Mouse (Mus musculus) limb, embryonic 13.5 days (tissue): ENCODE data around the gene Spats2l. TPM values are rescaled to one million over a fixed set of nuclear protein-coding genes. Genes with fewer than 3 reads are reported as not detected.
A peak's percentile ranks its signal among the peaks of the same experiment; 100 is the strongest.

ENCODE experiments used
- ATAC-seq: fragments of 200-750 bp; cut with Nextera tagmentation; 2 replicates; pipeline ENCODE4 v1.8.0; 2017; ENCODE audit warnings: low read depth, moderate number of reproducible peaks, moderate TSS enrichment; ENCODE audit not compliant: low FRiP score
- H3K27ac ChIP-seq: fragments of 300-500 bp; sonication (generic); 2 replicates; pipeline ENCODE4 v1.5.1; 2015; ENCODE audit warnings: inconsistent platforms, mild to moderate bottlenecking, moderate library complexity
- H3K27me3 ChIP-seq: fragments of 300-500 bp; sonication (generic); 2 replicates; pipeline ENCODE4 v1.6.1; 2015; ENCODE audit warnings: mild to moderate bottlenecking, inconsistent platforms
- H3K36me3 ChIP-seq: fragments of 300-500 bp; sonication (generic); 2 replicates; pipeline ENCODE4 v1.6.1; 2015; ENCODE audit warnings: inconsistent platforms, mild to moderate bottlenecking, moderate library complexity
- H3K4me1 ChIP-seq: fragments of 300-500 bp; sonication (generic); 2 replicates; pipeline ENCODE4 v1.6.1; 2015; ENCODE audit warnings: inconsistent platforms
- H3K4me2 ChIP-seq: fragments of 300-500 bp; sonication (generic); replicated peaks from 2 replicates; pipeline ENCODE4 v1.6.1; 2015; ENCODE audit warnings: inconsistent platforms, mild to moderate bottlenecking, moderate library complexity
- H3K4me3 ChIP-seq: fragments of 300-500 bp; sonication (generic); 2 replicates; pipeline ENCODE4 v1.5.1; 2015; ENCODE audit warnings: moderate library complexity, mild to moderate bottlenecking, inconsistent platforms
- H3K9ac ChIP-seq: fragments of 300-500 bp; sonication (generic); 2 replicates; pipeline ENCODE4 v1.6.1; 2015; ENCODE audit warnings: mild to moderate bottlenecking, inconsistent platforms
- H3K9me3 ChIP-seq: fragments of 300-500 bp; sonication (generic); 2 replicates; pipeline ENCODE4 v1.6.1; 2016; ENCODE audit warnings: inconsistent platforms
- WGBS: fragments of 180-500 bp; shearing (Covaris S2); methylation state at CpG from one replicate; pipeline ENCODE4 v1.1.7; 2015; 5-methylcytosine and 5-hydroxymethylcytosine counted together
- polyA plus RNA-seq: library from polyadenylated mRNA; unstranded; fragments of >200 nt; fragmentation: Nextera tagmentation; extraction: Ambion mirVana; gene quantifications from 2 replicates; pipeline ENCODE4 v1.2.1, GENCODE M21; 2015

The Spats2l gene
- polyA plus RNA-seq, 1 experiment from 2014 or later: 191 TPM

GRCm38 (mm10) chr1:57789831-57790230 is 15.9 kb downstream of the Spats2l start:
- H3K4me2 ChIP-seq: no peak overlapping the region
- H3K27me3 ChIP-seq: no peaks in the 10 kb centered on the region
- 89% methylated on average over 5 of the region's 5 CpGs for whole genome bisulfite sequencing
- 0 out of 2 replicates have a peak, but pooled peaks cover 11% of the 10 kb centered on the region for H3K4me1 ChIP-seq
- H3K27ac ChIP-seq: no peak overlapping the region
- no peak for ATAC-seq
- H3K9me3 ChIP-seq: no peaks in the 10 kb centered on the region
- H3K36me3 ChIP-seq: no peaks in the 10 kb centered on the region; the same call in 1 of the 2 replicates
- no peak overlapping the region for H3K4me3 ChIP-seq
- H3K9ac ChIP-seq: no peak overlapping the region

- H3K4me1 ChIP-seq: 0 out of 2 replicates have a peak, but pooled peaks cover 13% of the 10 kb centered on the region
- ATAC-seq: no peak
- H3K4me2 ChIP-seq: no peak overlapping the region
- no peak overlapping the region for H3K27ac ChIP-seq
- H3K27me3 ChIP-seq: no peaks in the 10 kb centered on the region
- WGBS: 79% methylated on average over 4 of the region's 4 CpGs
- H3K9me3 ChIP-seq: no peaks in the 10 kb centered on the region
- H3K4me3 ChIP-seq: no peak overlapping the region
- no peaks in the 10 kb centered on the region; the same call in 1 of the 2 replicates for H3K36me3 ChIP-seq
- no peak overlapping the region for H3K9ac ChIP-seq
These were observed 18.2 kb downstream of the Spats2l start for GRCm38 (mm10) chr1:57792212-57792611.

GRCm38 (mm10) chr1:57795838-57796237 is 21.9 kb downstream of the Spats2l start:
- Histone ChIP-seq H3K27ac (no peak overlapping the region), H3K4me3 (no peak overlapping the region), H3K9ac (no peak overlapping the region), H3K9me3 (no peaks in the 10 kb centered on the region), H3K4me1 (0 out of 2 replicates have a peak, but pooled peaks cover 11% of the 10 kb centered on the region), H3K27me3 (no peaks in the 10 kb centered on the region), H3K4me2 (no peak overlapping the region), H3K36me3 (peaks cover 18% of the 10 kb centered on the region)
- 68% methylated on average over 1 of the region's 1 CpGs for WGBS
- ATAC-seq: no peak

GRCm38 (mm10) chr1:57799398-57799797 is 25.4 kb downstream of the Spats2l start:
- Histone ChIP-seq H3K27me3 (no peaks in the 10 kb centered on the region), H3K27ac (no peak overlapping the region), H3K4me3 (no peak overlapping the region), H3K9ac (no peak overlapping the region), H3K36me3 (peaks cover 29% of the 10 kb centered on the region), H3K4me2 (no peak overlapping the region), H3K9me3 (no peaks in the 10 kb centered on the region), H3K4me1 (peaks cover 9% of the 10 kb centered on the region)
- 95% methylated on average over 2 of the region's 2 CpGs for WGBS
- no peak for ATAC-seq

GRCm38 (mm10) chr1:57800846-57801245 is 26.9 kb downstream of the Spats2l start:
- ATAC-seq: no peak
- no peaks in the 10 kb centered on the region for H3K9me3 ChIP-seq
- H3K4me2 ChIP-seq: no peak overlapping the region
- no peak overlapping the region for H3K27ac ChIP-seq
- WGBS: 80% methylated on average over 6 of the region's 6 CpGs
- H3K9ac ChIP-seq: no peak overlapping the region
- H3K4me1 ChIP-seq: peaks cover 22% of the 10 kb centered on the region
- H3K4me3 ChIP-seq: no peak overlapping the region
- H3K27me3 ChIP-seq: no peaks in the 10 kb centered on the region
- H3K36me3 ChIP-seq: peaks cover 29% of the 10 kb centered on the region

- Histone ChIP-seq H3K4me1 (peaks cover 48% of the 10 kb centered on the region), H3K36me3 (peaks cover 24% of the 10 kb centered on the region), H3K9ac (no peak overlapping the region), H3K9me3 (0 out of 2 replicates have a peak, but pooled peaks cover 4% of the 10 kb centered on the region), H3K4me3 (no peak overlapping the region), H3K27me3 (no peaks in the 10 kb centered on the region), H3K4me2 (0 out of 2 replicates have a peak overlapping the region, but pooled peaks have one; percentile 9), H3K27ac (no peak overlapping the region)
- WGBS: 25% methylated on average over 3 of the region's 3 CpGs
- ATAC-seq: peak; percentile 58; the same call in 1 of the 2 replicates
These were observed 32.2 kb downstream of the Spats2l start for GRCm38 (mm10) chr1:57806126-57806525.

- 0 out of 2 replicates have a peak, but pooled peaks cover 4% of the 10 kb centered on the region for H3K9me3 ChIP-seq
- peak; percentile 49; the same call in 1 of the 2 replicates for ATAC-seq
- no peak overlapping the region for H3K4me3 ChIP-seq
- peaks cover 48% of the 10 kb centered on the region for H3K4me1 ChIP-seq
- WGBS: 29% methylated on average over 7 of the region's 7 CpGs
- H3K27ac ChIP-seq: no peak overlapping the region
- no peaks in the 10 kb centered on the region for H3K27me3 ChIP-seq
- no peak overlapping the region for H3K4me2 ChIP-seq
- H3K36me3 ChIP-seq: peaks cover 22% of the 10 kb centered on the region
- H3K9ac ChIP-seq: no peak overlapping the region
These were observed 33.9 kb downstream of the Spats2l start for GRCm38 (mm10) chr1:57807882-57808281.

GRCm38 (mm10) chr1:57810221-57810620 is 36.3 kb downstream of the Spats2l start:
- H3K4me2 ChIP-seq: no peak overlapping the region
- H3K9me3 ChIP-seq: 0 out of 2 replicates have a peak, but pooled peaks cover 4% of the 10 kb centered on the region
- 17% methylated on average over 4 of the region's 4 CpGs for WGBS
- no peak overlapping the region for H3K4me3 ChIP-seq
- no peak for ATAC-seq
- H3K4me1 ChIP-seq: peaks cover 32% of the 10 kb centered on the region
- peaks cover 22% of the 10 kb centered on the region for H3K36me3 ChIP-seq
- no peak overlapping the region for H3K27ac ChIP-seq
- no peak overlapping the region for H3K9ac ChIP-seq
- no peaks in the 10 kb centered on the region for H3K27me3 ChIP-seq

GRCm38 (mm10) chr1:57817103-57817502 is 43.1 kb downstream of the Spats2l start:
- no peak overlapping the region for H3K4me2 ChIP-seq
- H3K27ac ChIP-seq: no peak overlapping the region
- no peak overlapping the region for H3K9ac ChIP-seq
- H3K4me3 ChIP-seq: no peak overlapping the region
- no peaks in the 10 kb centered on the region for H3K9me3 ChIP-seq
- peaks cover 37% of the 10 kb centered on the region for H3K4me1 ChIP-seq
- no peaks in the 10 kb centered on the region for H3K36me3 ChIP-seq
- 50% methylated on average over 2 of the region's 2 CpGs for WGBS
- H3K27me3 ChIP-seq: no peaks in the 10 kb centered on the region
- ATAC-seq: peak; percentile 62; the same call in 1 of the 2 replicates

GRCm38 (mm10) chr1:57820428-57820997 is 46.6 kb downstream of the Spats2l start:
- no peak overlapping the region for H3K27ac ChIP-seq
- no peak overlapping the region for H3K9ac ChIP-seq
- H3K27me3 ChIP-seq: no peaks in the 10 kb centered on the region
- no peaks in the 10 kb centered on the region for H3K36me3 ChIP-seq
- WGBS: 61% methylated on average over 6 of the region's 6 CpGs
- no peak overlapping the region for H3K4me2 ChIP-seq
- peak; percentile 62 for ATAC-seq
- H3K9me3 ChIP-seq: no peaks in the 10 kb centered on the region
- peaks cover 48% of the 10 kb centered on the region for H3K4me1 ChIP-seq
- no peak overlapping the region for H3K4me3 ChIP-seq

- H3K27ac ChIP-seq: no peak overlapping the region
- ATAC-seq: no peak
- no peak overlapping the region for H3K4me3 ChIP-seq
- H3K4me1 ChIP-seq: peaks cover 29% of the 10 kb centered on the region
- H3K36me3 ChIP-seq: peaks cover 4% of the 10 kb centered on the region; the same call in 1 of the 2 replicates
- no peak overlapping the region for H3K9ac ChIP-seq
- no peaks in the 10 kb centered on the region for H3K27me3 ChIP-seq
- WGBS: 75% methylated on average over 17 of the region's 17 CpGs
- no peaks in the 10 kb centered on the region for H3K9me3 ChIP-seq
- no peak overlapping the region for H3K4me2 ChIP-seq
These were observed 51.2 kb downstream of the Spats2l start for GRCm38 (mm10) chr1:57824966-57825759.

GRCm38 (mm10) chr1:57826245-57826644 is 52.3 kb downstream of the Spats2l start:
- Histone ChIP-seq H3K36me3 (peaks cover 11% of the 10 kb centered on the region; the same call in 1 of the 2 replicates), H3K27ac (no peak overlapping the region), H3K4me2 (no peak overlapping the region), H3K4me1 (peaks cover 25% of the 10 kb centered on the region), H3K4me3 (no peak overlapping the region), H3K9ac (no peak overlapping the region), H3K27me3 (no peaks in the 10 kb centered on the region), H3K9me3 (no peaks in the 10 kb centered on the region)
- no peak for ATAC-seq
- WGBS: 87% methylated on average over 9 of the region's 9 CpGs
